Mouse (Mus musculus) natural killer cell, adult 2 months (primary cell): ENCODE results near the gene Creg1.

Source experiments
- DNase-seq, 2 experiments: peaks; one replicate each; pipeline ENCODE4 v3.0.0; 2022; ENCODE audit warnings: low spot score in 2 of 2

The Creg1 gene

GRCm38 (mm10) chr1:165786296-165786695 is 22.8 kb downstream of the Creg1 start:
- no peak for DNase-seq

- peak; percentile 61 to 74 for DNase-seq
Observed at GRCm38 (mm10) chr1:165788511-165788910, 25.0 kb downstream of the Creg1 start, which contains the start of gene Cd247. TSS of gene Cd247 (plus strand) at chr1:165788681.

GRCm38 (mm10) chr1:165789066-165789660 is 25.6 kb downstream of the Creg1 start:
- peak; percentile 23 to 37 for DNase-seq

GRCm38 (mm10) chr1:165789963-165790362 is 26.4 kb downstream of the Creg1 start:
- DNase-seq, result peak; percentile 78 to 85

GRCm38 (mm10) chr1:165790461-165791210 is 27.1 kb downstream of the Creg1 start:
- DNase-seq, result peak in 1 of 2 experiments; percentile 37

- no peak for DNase-seq
Observed at GRCm38 (mm10) chr1:165791411-165791810, 27.9 kb downstream of the Creg1 start.

GRCm38 (mm10) chr1:165801709-165802310 is 38.3 kb downstream of the Creg1 start:
- DNase-seq, result no peak

GRCm38 (mm10) chr1:165803107-165803506 is 39.6 kb downstream of the Creg1 start:
- DNase-seq, result no peak

- no peak for DNase-seq
Observed at GRCm38 (mm10) chr1:165804133-165804532, 40.6 kb downstream of the Creg1 start.

- DNase-seq, result no peak
Observed at GRCm38 (mm10) chr1:165810633-165811032, 47.1 kb downstream of the Creg1 start.

GRCm38 (mm10) chr1:165811170-165811569 is 47.6 kb downstream of the Creg1 start:
- no peak for DNase-seq

- DNase-seq, result no peak
Observed at GRCm38 (mm10) chr1:165812775-165813174, 49.2 kb downstream of the Creg1 start.

GRCm38 (mm10) chr1:165814116-165814515 is 50.6 kb downstream of the Creg1 start:
- DNase-seq, result no peak

- DNase-seq, result no peak
Observed at GRCm38 (mm10) chr1:165814521-165815278, 51.2 kb downstream of the Creg1 start.

GRCm38 (mm10) chr1:165816391-165816790 is 52.8 kb downstream of the Creg1 start:
- peak; percentile 77 to 89 for DNase-seq

GRCm38 (mm10) chr1:165817264-165817663 is 53.7 kb downstream of the Creg1 start:
- DNase-seq, result no peak

- no peak for DNase-seq
Observed at GRCm38 (mm10) chr1:165818145-165818860, 54.8 kb downstream of the Creg1 start.

GRCm38 (mm10) chr1:165819147-165819546 is 55.6 kb downstream of the Creg1 start:
- no peak for DNase-seq

- DNase-seq, result no peak
Observed at GRCm38 (mm10) chr1:165822031-165822430, 58.5 kb downstream of the Creg1 start.
